In genomic region chr7:35988449-35989109, GRCm38 (mm10) we compare ENCODE assay signal across 17 mouse cellular contexts.
DNase-seq lines count a peak whose midpoint lies in the region; ATAC-seq and TF ChIP-seq lines count a peak whose summit lies in the region.
"Had no signal": no experiment of that assay in that cellular context is flagged by ENCODE, and none has a peak within 500 bp of the region (broad histone marks: within the 10 kb centered on the region; RNA-seq: fewer than 3 reads in every experiment).

No protein-coding gene starts in this region.

- no peak overlapping the region for H3K4me2 ChIP-seq in lung, embryonic 14.5 days
- no peak overlapping the region for H3K4me2 ChIP-seq in embryonic facial prominence, embryonic 14.5 days (ENCODE audit: low read depth, low read length)
- H3K4me2 ChIP-seq: embryonic facial prominence, embryonic 12.5 days; forebrain, embryonic 13.5 days; heart, embryonic 12.5 days; intestine, embryonic 15.5 days; neural tube, embryonic 15.5 days had no signal

- no peaks in the 10 kb centered on the region for H3K4me1 ChIP-seq in heart, adult 2 months (ENCODE audit: control insufficient read depth, insufficient read depth, low read length)
- no peaks in the 10 kb centered on the region for H3K4me1 ChIP-seq in lung, embryonic 14.5 days (ENCODE audit: insufficient read depth)
- H3K4me1 ChIP-seq in embryonic facial prominence, embryonic 14.5 days (ENCODE audit: control insufficient read depth, insufficient read depth, low read length) = peaks cover 8% of the 10 kb centered on the region; the same call in 1 of the 2 replicates
- peaks cover 35% of the 10 kb centered on the region for H3K4me1 ChIP-seq in limb, embryonic 10.5 days
- H3K4me1 ChIP-seq: forebrain, embryonic 13.5 days; heart, embryonic 12.5 days; intestine, embryonic 15.5 days had no signal

- TF ChIP-seq EP300 in heart, adult 2 months (IDR thresholded peaks at IDR 0.05; ENCODE audit: insufficient read depth, low read depth, low read length) = no peak

- no peak overlapping the region for H3K4me3 ChIP-seq in heart, adult 2 months
- no peak overlapping the region for H3K4me3 ChIP-seq in lung, embryonic 14.5 days (ENCODE audit: low read depth, low read length)
- H3K4me3 ChIP-seq in embryonic facial prominence, embryonic 14.5 days (ENCODE audit: low read depth, low read length) = no peak overlapping the region
- H3K4me3 ChIP-seq in limb, embryonic 10.5 days = no peak overlapping the region
- H3K4me3 ChIP-seq: embryonic facial prominence, embryonic 12.5 days; forebrain, embryonic 13.5 days; heart, embryonic 12.5 days; intestine, embryonic 15.5 days; neural tube, embryonic 15.5 days had no signal

- no peak for TF ChIP-seq CTCF in heart, adult 2 months (IDR thresholded peaks at IDR 0.05)
- TF ChIP-seq CTCF in lung, embryonic 14.5 days (IDR thresholded peaks at IDR 0.05; ENCODE audit: low read depth) = no peak

- DNase-seq in heart, adult 11 months = peak; percentile 64
- no peak for DNase-seq in heart, adult 2 months
- DNase-seq in lung, embryonic 14.5 days = peak; percentile 62
- DNase-seq in lung, postnatal 25 days (ENCODE audit: low spot score) = no peak
- peak; percentile 44 for DNase-seq in embryonic facial prominence, embryonic 14.5 days (ENCODE audit: low spot score)
- DNase-seq in limb, embryonic 10.5 days (ENCODE audit: low spot score) = no peak
- no peak for DNase-seq in cerebellum, adult 18-20 months
- no peak for DNase-seq in embryo, embryonic 9.5 days (ENCODE audit: extremely low spot score)
- DNase-seq: adrenal gland, postnatal 36 days; cerebellum, adult 8-10 months; right cerebral cortex, adult 18-20 months had no signal

- WGBS in heart, adult 2 months = 77% methylated on average over 13 of the region's 13 CpGs
- 49% methylated on average over 13 of the region's 13 CpGs for WGBS in lung, embryonic 14.5 days
- WGBS in embryonic facial prominence, embryonic 14.5 days = 45% methylated on average over 13 of the region's 13 CpGs
- WGBS in limb, embryonic 10.5 days = 69% methylated on average over 13 of the region's 13 CpGs

- peak; percentile 60; the same call in 1 of the 2 replicates for ATAC-seq in lung, embryonic 14.5 days (ENCODE audit: insufficient read depth)
- ATAC-seq in embryonic facial prominence, embryonic 14.5 days (ENCODE audit: low read depth) = peak; percentile 22; the same call in 1 of the 2 replicates
- ATAC-seq: forebrain, embryonic 13.5 days; intestine, embryonic 15.5 days; midbrain, embryonic 16.5 days had no signal

- no peaks in the 10 kb centered on the region for H3K9me3 ChIP-seq in lung, embryonic 14.5 days (ENCODE audit: low read depth, low read length)
- 0 out of 2 replicates have a peak, but pooled peaks cover 3% of the 10 kb centered on the region for H3K9me3 ChIP-seq in embryonic facial prominence, embryonic 14.5 days (ENCODE audit: control insufficient read depth, low read length)
- H3K9me3 ChIP-seq in limb, embryonic 10.5 days (replicated peaks) = no peaks in the 10 kb centered on the region
- H3K9me3 ChIP-seq: embryonic facial prominence, embryonic 12.5 days; forebrain, embryonic 13.5 days; heart, embryonic 12.5 days; intestine, embryonic 15.5 days; neural tube, embryonic 15.5 days had no signal

- no peaks in the 10 kb centered on the region for H3K79me2 ChIP-seq in heart, adult 2 months (replicated peaks; ENCODE audit: control insufficient read depth, insufficient read depth, low read length)

- no peaks in the 10 kb centered on the region for H3K36me3 ChIP-seq in heart, adult 2 months (ENCODE audit: control insufficient read depth, insufficient read depth, low read length)
- no peaks in the 10 kb centered on the region for H3K36me3 ChIP-seq in lung, embryonic 14.5 days (ENCODE audit: insufficient read depth)
- no peaks in the 10 kb centered on the region for H3K36me3 ChIP-seq in embryonic facial prominence, embryonic 14.5 days (ENCODE audit: control insufficient read depth, insufficient read depth, low read length)
- H3K36me3 ChIP-seq in limb, embryonic 10.5 days = no peaks in the 10 kb centered on the region
- H3K36me3 ChIP-seq: embryonic facial prominence, embryonic 12.5 days; heart, embryonic 12.5 days; intestine, embryonic 15.5 days; neural tube, embryonic 15.5 days had no signal

- H3K27me3 ChIP-seq in heart, adult 2 months (ENCODE audit: control insufficient read depth, insufficient read depth, low read length) = no peaks in the 10 kb centered on the region
- no peaks in the 10 kb centered on the region for H3K27me3 ChIP-seq in lung, embryonic 14.5 days (ENCODE audit: insufficient read depth, low read length)
- no peaks in the 10 kb centered on the region for H3K27me3 ChIP-seq in embryonic facial prominence, embryonic 14.5 days (replicated peaks; ENCODE audit: control insufficient read depth, insufficient read depth, low read length)
- no peaks in the 10 kb centered on the region for H3K27me3 ChIP-seq in limb, embryonic 10.5 days (ENCODE audit: low read depth, poor library complexity, severe bottlenecking)
- H3K27me3 ChIP-seq: embryonic facial prominence, embryonic 12.5 days; forebrain, embryonic 13.5 days; heart, embryonic 12.5 days; intestine, embryonic 15.5 days; neural tube, embryonic 15.5 days had no signal

- TF ChIP-seq POLR2A in heart, adult 2 months (IDR thresholded peaks at IDR 0.05; ENCODE audit: insufficient read depth, low read depth, low read length) = no peak

- H3K9ac ChIP-seq in heart, adult 2 months (ENCODE audit: low read depth, low read length) = no peak overlapping the region
- H3K9ac ChIP-seq in lung, embryonic 14.5 days = no peak overlapping the region
- H3K9ac ChIP-seq in embryonic facial prominence, embryonic 14.5 days (ENCODE audit: low read depth, low read length) = no peak overlapping the region
- H3K9ac ChIP-seq: embryonic facial prominence, embryonic 12.5 days; forebrain, embryonic 13.5 days; heart, embryonic 12.5 days; intestine, embryonic 15.5 days; neural tube, embryonic 15.5 days had no signal

- intact Hi-C loops in heart, adult 2 months (cut with DNase I) = no loop called here

- no peak overlapping the region for H3K27ac ChIP-seq in heart, adult 2 months
- H3K27ac ChIP-seq in lung, embryonic 14.5 days (ENCODE audit: low read depth) = 0 out of 2 replicates have a peak overlapping the region, but pooled peaks have one; percentile 33
- no peak overlapping the region for H3K27ac ChIP-seq in embryonic facial prominence, embryonic 14.5 days (replicated peaks; ENCODE audit: low read depth, low read length)
- peak overlapping the region; percentile 73 for H3K27ac ChIP-seq in limb, embryonic 10.5 days
- H3K27ac ChIP-seq: embryonic facial prominence, embryonic 12.5 days; forebrain, embryonic 13.5 days; intestine, embryonic 15.5 days; neural tube, embryonic 15.5 days had no signal

Comparison
In these comparisons a context has a peak if more than half of its experiments do, and no peak if none do; other contexts are left out.
1. DNase-seq: peak in heart, adult 11 months (single experiment), lung, embryonic 14.5 days (single experiment) and embryonic facial prominence, embryonic 14.5 days (single experiment); none in heart, adult 2 months (0 of 2), lung, postnatal 25 days (single experiment), limb, embryonic 10.5 days (single experiment), cerebellum, adult 18-20 months (0 of 2) and embryo, embryonic 9.5 days (single experiment).
2. H3K27ac ChIP-seq: peak in lung, embryonic 14.5 days (single experiment) and limb, embryonic 10.5 days (single experiment); none in heart, adult 2 months (single experiment) and embryonic facial prominence, embryonic 14.5 days (single experiment).